Mouse (Mus musculus) bone marrow macrophage, adult 2 months (primary cell): ENCODE data around the gene Stam2.

Source experiments
- CTCF ChIP-seq: IDR thresholded peaks from 2 replicates; pipeline ENCODE4 v1.5.1; 2012; ENCODE audit warnings: low read depth, mild to moderate bottlenecking, low read length, moderate library complexity
- POLR2A ChIP-seq: IDR thresholded peaks from 2 replicates; pipeline ENCODE4 v1.6.1; 2012; ENCODE audit warnings: mild to moderate bottlenecking, low read depth, low read length, borderline replicate concordance

- TF ChIP-seq CTCF (no peak), POLR2A (no peak)
Observed at GRCm38 (mm10) chr2:52670733-52671132, 71.3 kb downstream of the Stam2 start.
